Mouse (Mus musculus) heart, postnatal 36 days (tissue): ENCODE results near the gene Ahcyl2. TPM values are rescaled to one million over a fixed set of nuclear protein-coding genes. Genes with fewer than 3 reads are reported as not detected.

Source experiments
- DNase-seq, 2 experiments: peaks; one replicate each; pipeline ENCODE4 v3.0.0; 2021 to 2022
- intact Hi-C: fragments of 180-260 bp; cut with DNase I; formaldehyde crosslinking; loops from one replicate; pipeline ENCODE4 v1.15.1; 2025
- total RNA-seq, 2 experiments: library from RNA; stranded (reverse); gene quantifications; 2 replicates each; pipeline ENCODE4 v1.2.3; 2021

Gene Ahcyl2
- total RNA-seq, 2 experiments from 2014 or later: 16.2 to 16.3 TPM

DNA sequence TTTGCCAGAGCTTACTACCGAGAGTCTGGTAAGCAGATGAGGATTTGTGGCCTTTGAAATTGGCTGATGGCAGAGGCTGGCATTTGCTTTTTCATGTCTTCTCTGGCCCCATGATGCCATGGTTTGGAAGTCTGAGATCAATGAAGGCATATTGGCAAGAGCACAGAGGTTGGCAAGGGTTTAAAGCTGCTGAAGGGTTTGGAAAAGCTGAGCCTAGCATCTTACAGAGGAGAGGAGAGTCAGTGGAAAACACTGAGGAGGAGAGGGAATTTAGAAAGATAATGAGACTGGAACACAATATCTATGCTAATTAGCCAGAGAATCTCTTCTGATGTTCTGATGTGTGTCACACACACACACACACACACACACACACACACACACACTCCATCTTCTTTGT, 176.7 kb downstream of the Ahcyl2 start:
- intact Hi-C loops: no loop called here
- no peak for DNase-seq

DNA sequence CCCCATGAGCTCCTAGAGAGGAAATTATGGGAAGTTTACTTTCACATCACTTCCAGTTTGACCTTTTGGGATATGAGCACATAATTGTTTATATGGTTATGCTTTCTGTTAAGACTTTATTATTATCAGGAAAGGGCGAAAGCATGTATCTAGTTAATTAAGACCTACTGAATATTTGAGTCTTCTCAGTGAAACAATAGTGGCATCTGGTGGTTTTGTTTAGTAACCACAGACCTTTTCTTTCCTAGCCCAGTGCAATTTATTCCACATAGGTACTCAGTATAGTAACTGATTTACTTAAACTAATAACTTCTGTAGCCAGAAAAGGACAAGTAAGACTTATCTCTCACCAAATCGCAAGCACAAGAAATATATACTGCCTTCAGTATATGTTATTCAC, 178.8 kb downstream of the Ahcyl2 start:
- intact Hi-C loops: loop anchor here (5.0 kb wide), 1 partner anchor 94 kb away; no protein-coding TSS in a partner anchor
- DNase-seq: no peak

GRCm38 (mm10) chr6:29947823-29948222, 180.0 kb downstream of the Ahcyl2 start:
- intact Hi-C loops: loop anchor here (5.0 kb wide), 1 partner anchor 96 kb away; no protein-coding TSS in a partner anchor
- DNase-seq: no peak

GRCm38 (mm10) chr6:29956749-29957148, 188.9 kb downstream of the Ahcyl2 start:
- intact Hi-C loops: loop anchor here (5.0 kb wide), 1 partner anchor 126 kb away; no protein-coding TSS in a partner anchor
- no peak for DNase-seq

DNA sequence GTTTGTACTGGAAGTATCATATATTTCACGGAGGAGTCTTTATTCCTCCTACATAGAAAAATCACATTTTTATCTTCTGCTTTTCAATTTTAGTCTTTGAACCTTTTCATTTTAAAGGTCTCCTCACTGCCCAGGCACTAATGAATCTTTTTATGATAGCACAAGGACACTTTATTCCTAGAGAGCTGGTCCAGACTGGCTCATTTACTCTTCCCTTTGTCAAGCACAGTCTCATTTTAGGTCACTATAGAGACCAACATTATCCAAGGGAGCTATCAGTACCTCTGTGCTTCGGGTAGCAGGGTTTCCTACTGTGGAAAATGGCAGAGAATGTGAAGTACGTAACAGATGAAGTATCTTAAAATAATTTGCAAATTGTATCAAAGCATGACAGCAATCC, 190.9 kb downstream of the Ahcyl2 start:
- intact Hi-C loops: loop anchor here (5.0 kb wide), 1 partner anchor 124 kb away; no protein-coding TSS in a partner anchor
- no peak for DNase-seq

GRCm38 (mm10) chr6:29961081-29961480, 193.3 kb downstream of the Ahcyl2 start:
- intact Hi-C loops: no loop called here

More at GRCm38 (mm10) chr6:29961081-29961480, 193.3 kb downstream of the Ahcyl2 start:
- no peak for DNase-seq

Other genes starting within 250 kb of the Ahcyl2 start
- gene Irf5, start 241.4 kb upstream of the Ahcyl2 start, total RNA-seq: 1 to 10 TPM; 3.1 to 3.7 TPM
- 10 to 100 TPM; 43.0 to 43.6 TPM for gene Tnpo3, start 158.1 kb upstream of the Ahcyl2 start, total RNA-seq
- 1 to 10 TPM; 1.2 to 1.5 TPM for gene Tspan33, start 73.8 kb upstream of the Ahcyl2 start, total RNA-seq
- 10 to 100 TPM in 1 of 2 experiments, 1 to 10 TPM in 1; 9.0 to 10.0 TPM for gene Smo, start 32.5 kb upstream of the Ahcyl2 start, total RNA-seq
- gene Strip2, start 149.0 kb downstream of the Ahcyl2 start, total RNA-seq: 10 to 100 TPM; 50.0 to 53.1 TPM